Mouse (Mus musculus) CH12.LX (cell line): ENCODE measurements around the gene Cpa1. TPM values are rescaled to one million over a fixed set of nuclear protein-coding genes. Genes with fewer than 3 reads are reported as not detected.

Source experiments
- DNase-seq: peaks from one replicate; pipeline ENCODE4 v3.0.0-alpha.2; 2013; ENCODE audit errors: extremely low read depth
- H3K27ac ChIP-seq: 2 replicates; pipeline ENCODE4 v1.5.1; 2012; ENCODE audit warnings: low read depth, mild to moderate bottlenecking, control low read depth, moderate library complexity; ENCODE audit not compliant: insufficient read depth
- H3K27me3 ChIP-seq: replicated peaks from 2 replicates; pipeline ENCODE3; 2012; ENCODE audit warnings: inconsistent platforms
- H3K36me3 ChIP-seq, 2 experiments: replicated peaks in 1 of 2; 2 replicates each; pipeline versions ENCODE3 to v1.6.1; 2012; ENCODE audit warnings: inconsistent platforms in 1 of 2, low read length in 1 of 2, mild to moderate bottlenecking in 1 of 2, mixed read lengths in 1 of 2, moderate library complexity in 1 of 2; ENCODE audit not compliant: control insufficient read depth in 1 of 2, insufficient read depth in 1 of 2
- H3K4me1 ChIP-seq, 2 experiments: 2 replicates each; pipeline ENCODE4 v1.6.1; 2012; ENCODE audit warnings: inconsistent platforms in 1 of 2, moderate library complexity in 1 of 2; ENCODE audit not compliant: insufficient read depth in 2 of 2, control insufficient read depth in 1 of 2
- H3K4me2 ChIP-seq: 2 replicates; pipeline ENCODE4 v1.6.1; 2012; ENCODE audit warnings: low read depth, mild to moderate bottlenecking, control low read depth; ENCODE audit not compliant: poor library complexity, insufficient read depth, severe bottlenecking
- H3K4me3 ChIP-seq, 3 experiments: fragments of 150-350 bp in 1 of 3; sonication (generic) in 1 of 3; replicated peaks in 1 of 3; 2 replicates each; pipeline versions ENCODE3 to v1.5.1; 2011 to 2012; ENCODE audit warnings: low read depth in 2 of 3, low read length in 2 of 3, mild to moderate bottlenecking in 2 of 3, moderate library complexity in 2 of 3, control low read depth in 1 of 3, improper control_type of control experiment in 1 of 3, inconsistent platforms in 1 of 3, mixed read lengths in 1 of 3; ENCODE audit not compliant: poor library complexity in 1 of 3
- H3K79me2 ChIP-seq: replicated peaks from 2 replicates; pipeline ENCODE4 v1.6.1; 2012; ENCODE audit warnings: mild to moderate bottlenecking, moderate library complexity; ENCODE audit not compliant: control insufficient read depth, poor library complexity, insufficient read depth, severe bottlenecking; ENCODE audit errors: extremely low read depth
- H3K9ac ChIP-seq: 2 replicates; pipeline ENCODE4 v1.6.1; 2012; ENCODE audit warnings: low read depth, mild to moderate bottlenecking, control low read depth, moderate library complexity; ENCODE audit not compliant: insufficient read depth
- H3K9me3 ChIP-seq: replicated peaks from 2 replicates; pipeline ENCODE3; 2012; ENCODE audit warnings: low read length, inconsistent platforms, mixed read lengths
- BHLHE40 ChIP-seq: IDR thresholded peaks from 2 replicates; pipeline ENCODE4 v1.6.1; 2011; ENCODE audit warnings: mild to moderate bottlenecking, low read depth, low read length, improper control_type of control experiment
- CHD1 ChIP-seq: IDR thresholded peaks from 2 replicates; pipeline ENCODE4 v1.6.1; 2012; ENCODE audit warnings: low read depth, low read length, improper control_type of control experiment, inconsistent platforms
- CTCF ChIP-seq, 2 experiments: IDR thresholded peaks in 1 of 2; conservative IDR thresholded peaks in 1 of 2; 2 replicates each; pipeline ENCODE4 v1.5.1; 2011 to 2012; ENCODE audit warnings: low read depth in 2 of 2, low read length in 2 of 2, improper control_type of control experiment in 1 of 2, inconsistent platforms in 1 of 2, mild to moderate bottlenecking in 1 of 2, moderate library complexity in 1 of 2
- E2F4 ChIP-seq: IDR thresholded peaks from 2 replicates; pipeline ENCODE4 v1.6.1; 2011; ENCODE audit warnings: low read depth, low read length, improper control_type of control experiment; ENCODE audit not compliant: insufficient replicate concordance
- ELF1 ChIP-seq: IDR thresholded peaks from 2 replicates; pipeline ENCODE4 v1.6.1; 2014; ENCODE audit warnings: low read depth, mild to moderate bottlenecking, inconsistent platforms, low read length, improper control_type of control experiment
- EP300 ChIP-seq: IDR thresholded peaks from 2 replicates; pipeline ENCODE4 v1.6.1; 2011; ENCODE audit warnings: low read length, improper control_type of control experiment
- IRF4 ChIP-seq: IDR thresholded peaks from 2 replicates; pipeline ENCODE4 v1.6.1; 2014; ENCODE audit warnings: low read depth, mild to moderate bottlenecking, inconsistent platforms, low read length, improper control_type of control experiment
- JUN ChIP-seq: IDR thresholded peaks from 2 replicates; pipeline ENCODE4 v1.6.1; 2011; ENCODE audit warnings: low read depth, mild to moderate bottlenecking, low read length, improper control_type of control experiment, moderate library complexity; ENCODE audit not compliant: insufficient read depth
- JUND ChIP-seq: conservative IDR thresholded peaks from 2 replicates; pipeline ENCODE4 v1.6.1; 2011; ENCODE audit warnings: low read depth, low read length, improper control_type of control experiment
- MAZ ChIP-seq: IDR thresholded peaks from 2 replicates; pipeline ENCODE4 v1.6.1; 2012; ENCODE audit warnings: low read depth, mild to moderate bottlenecking, inconsistent platforms, low read length, improper control_type of control experiment, moderate library complexity
- MEF2A ChIP-seq: IDR thresholded peaks from 2 replicates; pipeline ENCODE4 v1.6.1; 2014; ENCODE audit warnings: low read depth, mild to moderate bottlenecking, inconsistent platforms, low read length, improper control_type of control experiment, borderline replicate concordance
- MYC ChIP-seq: IDR thresholded peaks from 2 replicates; pipeline ENCODE4 v1.6.1; 2011; ENCODE audit warnings: low read depth, mild to moderate bottlenecking, improper control_type of control experiment, low read length
- NELFE ChIP-seq: IDR thresholded peaks from 2 replicates; pipeline ENCODE4 v1.6.1; 2011; ENCODE audit warnings: low read depth, low read length, improper control_type of control experiment
- NRF1 ChIP-seq: IDR thresholded peaks from 2 replicates; pipeline ENCODE4 v1.6.1; 2014; ENCODE audit warnings: low read depth, mild to moderate bottlenecking, inconsistent platforms, low read length, improper control_type of control experiment, moderate library complexity
- POLR2AphosphoS2 ChIP-seq: IDR thresholded peaks from 2 replicates; pipeline ENCODE4 v1.6.1; 2011; ENCODE audit warnings: low read depth, low read length, improper control_type of control experiment
- RCOR1 ChIP-seq: conservative IDR thresholded peaks from 2 replicates; pipeline ENCODE4 v1.6.1; 2012; ENCODE audit warnings: low read depth, mild to moderate bottlenecking, inconsistent platforms, low read length, improper control_type of control experiment
- SMC3 ChIP-seq: IDR thresholded peaks from 2 replicates; pipeline ENCODE4 v1.6.1; 2011; ENCODE audit warnings: low read depth, low read length, improper control_type of control experiment
- TCF12 ChIP-seq: IDR thresholded peaks from 2 replicates; pipeline ENCODE4 v1.6.1; 2014; ENCODE audit warnings: low read depth, mild to moderate bottlenecking, inconsistent platforms, low read length, improper control_type of control experiment
- USF1 ChIP-seq: IDR thresholded peaks from 2 replicates; pipeline ENCODE4 v1.6.1; 2014; ENCODE audit warnings: low read depth, mild to moderate bottlenecking, inconsistent platforms, low read length, improper control_type of control experiment
- USF2 ChIP-seq: conservative IDR thresholded peaks from 2 replicates; pipeline ENCODE4 v1.6.1; 2011; ENCODE audit warnings: low read depth, low read length, improper control_type of control experiment
- ZKSCAN1 ChIP-seq: IDR thresholded peaks from 2 replicates; pipeline ENCODE4 v1.6.1; 2012; ENCODE audit warnings: low read depth, inconsistent platforms, low read length, improper control_type of control experiment, borderline replicate concordance
- ZMIZ1 ChIP-seq: IDR thresholded peaks from 2 replicates; pipeline ENCODE4 v1.6.1; 2012; ENCODE audit warnings: low read depth, mild to moderate bottlenecking, inconsistent platforms, low read length, improper control_type of control experiment
- ZNF384 ChIP-seq: IDR thresholded peaks from 2 replicates; pipeline ENCODE4 v1.6.1; 2012; ENCODE audit warnings: low read depth, low read length, improper control_type of control experiment, inconsistent platforms
- dilution Hi-C: fragments of 300-500 bp; cut with MboI; formaldehyde crosslinking; loops from 2 replicates; pipeline ENCODE4 v1.14.3; 2020; ENCODE audit warnings: low sequenced_read_pairs; ENCODE audit not compliant: extremely low pct_unique_long_range_greater_than_20kb, extremely low pct_ligation_motif_present
- in situ Hi-C: fragments of 300-500 bp; cut with MboI; formaldehyde crosslinking; loops from 3 replicates; pipeline ENCODE4 v1.14.3; 2019; ENCODE audit warnings: low sequenced_read_pairs, low pct_ligation_motif_present, low pct_unique_long_range_greater_than_20kb, mixed read lengths
- polyA plus RNA-seq: library from polyadenylated mRNA; unstranded; fragments of >175 nt; gene quantifications from 2 replicates; pipeline ENCODE4 v1.2.1, GENCODE M21; 2012; ENCODE audit warnings: low read depth; ENCODE audit not compliant: insufficient read length
- total RNA-seq, 2 experiments: library from RNA; depleted of rRNA; stranded (reverse); fragments of 300-350 nt in 1 of 2; fragments of >200 nt in 1 of 2; gene quantifications; 2 replicates each; pipeline ENCODE4 v1.2.3; 2012 to 2014

Gene Cpa1
- total and polyA plus RNA-seq, 3 experiments, result not detected

DNA sequence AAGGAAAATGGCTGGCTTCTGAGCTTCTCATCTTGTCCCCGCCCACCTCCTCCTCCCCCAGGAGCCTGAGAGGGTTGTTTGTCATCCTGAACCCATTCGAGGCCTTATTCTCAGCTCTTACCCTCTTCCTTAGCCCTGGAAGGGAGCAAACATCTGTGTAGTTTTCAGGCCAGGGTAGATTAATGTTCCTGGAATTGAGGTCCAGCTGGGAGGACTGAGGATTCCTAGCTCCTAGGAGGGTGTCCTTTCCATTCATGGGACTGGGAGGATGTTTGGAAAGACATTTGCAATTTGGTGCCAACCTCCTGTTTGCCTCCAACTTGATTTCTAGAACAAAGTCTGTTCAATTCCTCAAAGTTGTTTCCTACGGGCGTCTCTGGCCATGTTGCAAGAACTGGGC lies 18.4 kb upstream of the Cpa1 start:
- H3K9me3 ChIP-seq, result no peaks in the 10 kb centered on the region
- dilution Hi-C loops, result no loop called here
- DNase-seq, result no peak
- no peak for TF ChIP-seq JUN
- TF ChIP-seq IRF4, result no peak
- no peak for TF ChIP-seq ELF1
- no peak for TF ChIP-seq ZMIZ1
- TF ChIP-seq POLR2AphosphoS2, result no peak
- TF ChIP-seq SMC3, result no peak
- no peak for TF ChIP-seq NELFE
- no peak for TF ChIP-seq ZKSCAN1
- no peak for TF ChIP-seq CTCF (conservative IDR thresholded peaks at IDR 0.05 in 1 of 2, IDR thresholded peaks at IDR 0.05 in 1 of 2; ENCODE audit: low read depth in 2 of 2, low read length in 2 of 2)
- no peak for TF ChIP-seq TCF12
- TF ChIP-seq MYC, result no peak
- TF ChIP-seq MAZ, result no peak
- no peak for TF ChIP-seq BHLHE40
- no peak for TF ChIP-seq ZNF384
- TF ChIP-seq E2F4, result no peak
- TF ChIP-seq NRF1, result no peak
- no peak for TF ChIP-seq USF2
- TF ChIP-seq RCOR1, result no peak
- TF ChIP-seq MEF2A, result no peak
- TF ChIP-seq JUND, result no peak
- TF ChIP-seq, all 38 proteins: peak for 0
- H3K79me2 ChIP-seq, result no peaks in the 10 kb centered on the region
- no peaks in the 10 kb centered on the region for H3K27me3 ChIP-seq
- no peak overlapping the region for H3K4me3 ChIP-seq
- in situ Hi-C loops, result no loop called here
- no peak overlapping the region for H3K4me2 ChIP-seq
- H3K4me1 ChIP-seq, result peaks cover 3% of the 10 kb centered on the region in 2 experiments; a peak in 2 of 4 replicates
- H3K36me3 ChIP-seq, result no peaks in the 10 kb centered on the region
- no peak overlapping the region for H3K9ac ChIP-seq
- no peak overlapping the region for H3K27ac ChIP-seq

- DNase-seq, result no peak
- H3K27me3 ChIP-seq, result no peaks in the 10 kb centered on the region
- no peak overlapping the region for H3K9ac ChIP-seq
- H3K9me3 ChIP-seq, result no peaks in the 10 kb centered on the region
- in situ Hi-C loops, result no loop called here
- H3K36me3 ChIP-seq, result no peaks in the 10 kb centered on the region
- no peaks in the 10 kb centered on the region for H3K79me2 ChIP-seq
- dilution Hi-C loops, result no loop called here
- H3K4me3 ChIP-seq, result no peak overlapping the region
- TF ChIP-seq CHD1, result no peak
- no peak for TF ChIP-seq USF1
- no peak for TF ChIP-seq EP300
- no peak for TF ChIP-seq JUN
- no peak for TF ChIP-seq ZKSCAN1
- H3K4me1 ChIP-seq, result peaks cover 3% of the 10 kb centered on the region in 2 experiments; a peak in 2 of 4 replicates
- no peak overlapping the region for H3K27ac ChIP-seq
- H3K4me2 ChIP-seq, result no peak overlapping the region
These were observed 18.0 kb upstream of the Cpa1 start for GRCm38 (mm10) chr6:30620994-30621393.
